Mouse (Mus musculus): ENCODE measurements around the gene Prss27. TPM values are rescaled to one million over a fixed set of nuclear protein-coding genes. Genes with fewer than 3 reads are reported as not detected.

The Prss27 gene
- polyA plus RNA-seq, 1 experiment from 2014 or later: 0.46 TPM

DNA sequence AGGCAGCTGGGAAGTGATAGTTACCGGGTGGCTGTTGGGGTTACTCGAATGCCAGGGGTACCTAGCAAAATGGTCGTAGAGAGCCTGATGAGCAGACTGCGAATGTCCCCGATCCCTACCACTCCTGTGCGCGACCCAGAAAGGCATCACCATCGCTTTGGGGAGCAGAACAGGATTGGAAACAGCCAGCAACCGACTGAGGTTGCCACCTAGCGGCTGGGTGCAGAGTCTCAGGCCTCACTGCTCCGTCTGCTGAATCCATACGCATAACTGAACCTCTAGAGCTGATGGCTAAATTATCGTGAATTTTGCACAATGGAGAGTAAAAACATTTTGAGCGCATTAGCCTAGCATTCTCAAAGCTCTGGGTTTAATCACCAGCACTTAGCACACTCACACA lies 22.2 kb upstream of the Prss27 start:
- 42% methylated on average over 14 of the region's 14 CpGs for WGBS

GRCm38 (mm10) chr17:24020696-24021095 lies 17.2 kb upstream of the Prss27 start:
- H3K4me3 ChIP-seq (ENCODE audit: low read depth, low read length): no peak overlapping the region
- no peaks in the 10 kb centered on the region for H3K9me3 ChIP-seq (ENCODE audit: control insufficient read depth, low read depth, low read length)
- no peaks in the 10 kb centered on the region for H3K36me3 ChIP-seq (ENCODE audit: control insufficient read depth, insufficient read depth, low read length)
- peak overlapping the region; percentile 96 for H3K27ac ChIP-seq (ENCODE audit: low read length)
- peak; percentile 87; the same call in 1 of the 2 replicates for ATAC-seq (ENCODE audit: insufficient number of reproducible peaks, insufficient read depth, low FRiP score, low read depth)
- WGBS: 28% methylated on average over 6 of the region's 6 CpGs
- no peak overlapping the region for H3K9ac ChIP-seq (replicated peaks; ENCODE audit: low read depth, low read length)
- H3K27me3 ChIP-seq (ENCODE audit: control insufficient read depth, insufficient read depth, low read length): no peaks in the 10 kb centered on the region
- no peak overlapping the region for H3K4me2 ChIP-seq (replicated peaks; ENCODE audit: low read depth, low read length)
- H3K4me1 ChIP-seq (ENCODE audit: control insufficient read depth, insufficient read depth, low read length): peaks cover 14% of the 10 kb centered on the region

More for the DNA sequence above, 22.2 kb upstream of the Prss27 start:
- ATAC-seq (ENCODE audit: insufficient number of reproducible peaks, insufficient read depth, low FRiP score, low read depth): no peak
- no peak overlapping the region for H3K27ac ChIP-seq (ENCODE audit: low read length)
- no peaks in the 10 kb centered on the region for H3K27me3 ChIP-seq (ENCODE audit: control insufficient read depth, insufficient read depth, low read length)
- H3K4me3 ChIP-seq (ENCODE audit: low read depth, low read length): no peak overlapping the region
- H3K9ac ChIP-seq (replicated peaks; ENCODE audit: low read depth, low read length): no peak overlapping the region
- H3K9me3 ChIP-seq (ENCODE audit: control insufficient read depth, low read depth, low read length): no peaks in the 10 kb centered on the region
- H3K4me2 ChIP-seq (replicated peaks; ENCODE audit: low read depth, low read length): no peak overlapping the region
- no peaks in the 10 kb centered on the region for H3K36me3 ChIP-seq (ENCODE audit: control insufficient read depth, insufficient read depth, low read length)
- no peaks in the 10 kb centered on the region for H3K4me1 ChIP-seq (ENCODE audit: control insufficient read depth, insufficient read depth, low read length)

- ATAC-seq (ENCODE audit: insufficient number of reproducible peaks, insufficient read depth, low FRiP score, low read depth): peak; percentile 81; the same call in 1 of the 2 replicates
- Histone ChIP-seq H3K4me3 (ENCODE audit: low read depth, low read length) (no peak overlapping the region), H3K4me2 (replicated peaks; ENCODE audit: low read depth, low read length) (peak overlapping the region; percentile 4; the same call in 1 of the 2 replicates), H3K36me3 (ENCODE audit: control insufficient read depth, insufficient read depth, low read length) (no peaks in the 10 kb centered on the region), H3K9ac (replicated peaks; ENCODE audit: low read depth, low read length) (no peak overlapping the region), H3K27ac (ENCODE audit: low read length) (peak overlapping the region; percentile 96), H3K9me3 (ENCODE audit: control insufficient read depth, low read depth, low read length) (no peaks in the 10 kb centered on the region), H3K27me3 (ENCODE audit: control insufficient read depth, insufficient read depth, low read length) (no peaks in the 10 kb centered on the region), H3K4me1 (ENCODE audit: control insufficient read depth, insufficient read depth, low read length) (peaks cover 14% of the 10 kb centered on the region)
- WGBS: 42% methylated on average over 5 of the region's 5 CpGs
Measured at GRCm38 (mm10) chr17:24021375-24022199, 16.4 kb upstream of the Prss27 start.

DNA sequence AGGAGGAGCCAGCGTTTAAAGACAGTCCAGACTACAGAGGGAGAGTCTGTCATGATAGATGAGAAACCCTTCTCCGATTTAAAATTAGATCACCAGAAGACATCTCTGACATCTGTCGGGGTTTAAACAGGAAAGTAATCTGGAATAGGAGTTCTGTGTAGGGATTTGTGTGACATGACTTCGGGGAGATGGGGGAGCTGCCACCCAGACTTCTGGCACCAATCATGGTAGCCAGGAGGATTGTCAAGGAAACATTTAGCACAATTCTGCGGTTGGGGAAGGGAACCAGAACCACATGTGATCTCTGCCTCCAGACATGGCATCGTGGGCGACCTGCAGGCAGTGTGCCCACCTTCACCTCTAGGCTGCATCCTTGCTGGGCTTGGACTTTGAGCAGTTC lies 8.5 kb upstream of the Prss27 start:
- Histone ChIP-seq H3K27me3 (ENCODE audit: control insufficient read depth, insufficient read depth, low read length) (no peaks in the 10 kb centered on the region), H3K9me3 (ENCODE audit: control insufficient read depth, low read depth, low read length) (no peaks in the 10 kb centered on the region), H3K4me1 (ENCODE audit: control insufficient read depth, insufficient read depth, low read length) (no peaks in the 10 kb centered on the region), H3K36me3 (ENCODE audit: control insufficient read depth, insufficient read depth, low read length) (no peaks in the 10 kb centered on the region), H3K9ac (replicated peaks; ENCODE audit: low read depth, low read length) (no peak overlapping the region), H3K4me3 (ENCODE audit: low read depth, low read length) (no peak overlapping the region), H3K27ac (ENCODE audit: low read length) (no peak overlapping the region), H3K4me2 (replicated peaks; ENCODE audit: low read depth, low read length) (no peak overlapping the region)
- 72% methylated on average over 7 of the region's 7 CpGs for WGBS
- no peak for ATAC-seq (ENCODE audit: insufficient number of reproducible peaks, insufficient read depth, low FRiP score, low read depth)

GRCm38 (mm10) chr17:24030551-24030950 lies 7.4 kb upstream of the Prss27 start:
- Histone ChIP-seq H3K4me1 (ENCODE audit: control insufficient read depth, insufficient read depth, low read length) (no peaks in the 10 kb centered on the region), H3K27me3 (ENCODE audit: control insufficient read depth, insufficient read depth, low read length) (no peaks in the 10 kb centered on the region), H3K27ac (ENCODE audit: low read length) (no peak overlapping the region), H3K9ac (replicated peaks; ENCODE audit: low read depth, low read length) (no peak overlapping the region), H3K9me3 (ENCODE audit: control insufficient read depth, low read depth, low read length) (no peaks in the 10 kb centered on the region), H3K4me2 (replicated peaks; ENCODE audit: low read depth, low read length) (no peak overlapping the region), H3K4me3 (ENCODE audit: low read depth, low read length) (no peak overlapping the region), H3K36me3 (ENCODE audit: control insufficient read depth, insufficient read depth, low read length) (no peaks in the 10 kb centered on the region)
- WGBS: 85% methylated on average over 17 of the region's 22 CpGs
- ATAC-seq (ENCODE audit: insufficient number of reproducible peaks, insufficient read depth, low FRiP score, low read depth): no peak

DNA sequence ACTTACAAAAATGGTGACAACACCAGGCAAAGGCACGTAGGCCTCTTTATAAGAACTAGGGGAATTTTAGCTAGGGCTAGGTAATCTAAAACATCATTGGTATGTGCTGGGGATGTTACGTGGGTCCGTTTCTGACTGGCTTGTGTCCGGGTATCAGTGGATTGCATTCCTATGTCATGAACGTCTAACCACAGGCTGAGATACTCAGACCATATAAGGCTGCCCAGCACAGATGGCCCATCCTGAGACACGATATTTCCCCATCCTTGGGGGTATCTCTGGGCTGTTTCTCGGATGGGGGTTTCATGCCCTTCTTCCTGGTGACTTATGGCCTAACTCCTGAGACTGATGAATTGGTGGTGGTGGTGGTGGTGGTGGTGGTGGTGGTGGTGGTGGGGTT lies 2.9 kb upstream of the Prss27 start:
- Histone ChIP-seq H3K36me3 (ENCODE audit: control insufficient read depth, insufficient read depth, low read length) (no peaks in the 10 kb centered on the region), H3K9ac (replicated peaks; ENCODE audit: low read depth, low read length) (no peak overlapping the region), H3K9me3 (ENCODE audit: control insufficient read depth, low read depth, low read length) (no peaks in the 10 kb centered on the region), H3K4me3 (ENCODE audit: low read depth, low read length) (no peak overlapping the region), H3K27me3 (ENCODE audit: control insufficient read depth, insufficient read depth, low read length) (no peaks in the 10 kb centered on the region), H3K4me2 (replicated peaks; ENCODE audit: low read depth, low read length) (no peak overlapping the region), H3K4me1 (ENCODE audit: control insufficient read depth, insufficient read depth, low read length) (no peaks in the 10 kb centered on the region), H3K27ac (ENCODE audit: low read length) (no peak overlapping the region)
- ATAC-seq (ENCODE audit: insufficient number of reproducible peaks, insufficient read depth, low FRiP score, low read depth): no peak
- 70% methylated on average over 7 of the region's 7 CpGs for WGBS

- H3K4me2 ChIP-seq (replicated peaks; ENCODE audit: low read depth, low read length): no peak overlapping the region
- no peak overlapping the region for H3K4me3 ChIP-seq (ENCODE audit: low read depth, low read length)
- ATAC-seq (ENCODE audit: insufficient number of reproducible peaks, insufficient read depth, low FRiP score, low read depth): no peak
- no peak overlapping the region for H3K27ac ChIP-seq (ENCODE audit: low read length)
- 64% methylated on average over 6 of the region's 6 CpGs for WGBS
- H3K9me3 ChIP-seq (ENCODE audit: control insufficient read depth, low read depth, low read length): no peaks in the 10 kb centered on the region
- H3K9ac ChIP-seq (replicated peaks; ENCODE audit: low read depth, low read length): no peak overlapping the region
- no peaks in the 10 kb centered on the region for H3K4me1 ChIP-seq (ENCODE audit: control insufficient read depth, insufficient read depth, low read length)
- H3K27me3 ChIP-seq (ENCODE audit: control insufficient read depth, insufficient read depth, low read length): no peaks in the 10 kb centered on the region
- no peaks in the 10 kb centered on the region for H3K36me3 ChIP-seq (ENCODE audit: control insufficient read depth, insufficient read depth, low read length)
Measured at GRCm38 (mm10) chr17:24036954-24037353, 990 bp upstream of the Prss27 start.

DNA sequence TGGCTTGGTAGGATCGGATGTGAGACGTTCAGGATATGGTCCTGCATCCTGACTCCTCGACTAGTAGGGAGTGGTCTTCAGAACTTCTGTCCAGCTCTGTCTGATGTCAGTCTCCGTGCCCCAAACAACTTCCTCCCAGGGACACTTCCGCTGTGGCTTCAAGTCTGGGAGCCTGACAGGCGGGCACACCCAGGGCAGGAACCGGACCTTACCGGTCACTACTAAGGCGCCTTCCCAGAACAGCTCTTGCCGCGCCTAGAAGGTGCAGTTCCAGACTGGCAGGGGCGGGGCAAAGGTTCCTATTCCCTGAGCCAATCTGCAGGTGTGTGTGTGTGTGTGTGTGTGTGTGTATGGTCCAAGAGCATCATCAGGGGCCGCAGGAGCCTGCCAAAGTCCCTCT lies 584 bp upstream of the Prss27 start:
- H3K9me3 ChIP-seq (ENCODE audit: control insufficient read depth, low read depth, low read length): no peaks in the 10 kb centered on the region
- H3K27me3 ChIP-seq (ENCODE audit: control insufficient read depth, insufficient read depth, low read length): no peaks in the 10 kb centered on the region
- 77% methylated on average over 13 of the region's 13 CpGs for WGBS
- H3K4me3 ChIP-seq (ENCODE audit: low read depth, low read length): no peak overlapping the region
- peak; percentile 24 for ATAC-seq (ENCODE audit: insufficient number of reproducible peaks, insufficient read depth, low FRiP score, low read depth)
- no peak overlapping the region for H3K4me2 ChIP-seq (replicated peaks; ENCODE audit: low read depth, low read length)
- no peak overlapping the region for H3K27ac ChIP-seq (ENCODE audit: low read length)
- no peaks in the 10 kb centered on the region for H3K4me1 ChIP-seq (ENCODE audit: control insufficient read depth, insufficient read depth, low read length)
- H3K9ac ChIP-seq (replicated peaks; ENCODE audit: low read depth, low read length): no peak overlapping the region
- H3K36me3 ChIP-seq (ENCODE audit: control insufficient read depth, insufficient read depth, low read length): no peaks in the 10 kb centered on the region

DNA sequence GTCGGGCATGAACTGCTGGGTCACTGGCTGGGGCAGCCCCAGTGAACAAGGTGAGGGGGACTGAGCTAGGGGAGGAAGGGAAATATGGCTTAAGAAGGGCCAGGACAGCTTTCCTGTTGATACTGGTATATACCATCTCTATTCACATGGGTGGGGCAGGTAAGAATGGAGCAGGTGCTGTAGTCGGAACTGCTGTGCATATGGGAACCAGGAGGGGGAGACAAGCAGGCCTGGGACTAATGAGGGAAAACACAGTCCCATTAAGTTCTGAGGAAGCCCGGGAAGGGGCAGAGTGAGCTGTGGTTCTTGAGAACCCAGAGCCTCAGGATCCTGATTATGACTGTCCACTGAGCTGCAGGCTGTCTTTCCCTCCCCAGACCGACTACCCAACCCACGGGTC lies 6.5 kb downstream of the Prss27 start:
- WGBS: 61% methylated on average over 5 of the region's 5 CpGs

More for the DNA sequence above, 6.5 kb downstream of the Prss27 start:
- no peaks in the 10 kb centered on the region for H3K27me3 ChIP-seq (ENCODE audit: control insufficient read depth, insufficient read depth, low read length)
- no peak overlapping the region for H3K4me3 ChIP-seq (ENCODE audit: low read depth, low read length)
- H3K4me2 ChIP-seq (replicated peaks; ENCODE audit: low read depth, low read length): no peak overlapping the region
- H3K36me3 ChIP-seq (ENCODE audit: control insufficient read depth, insufficient read depth, low read length): peaks cover 19% of the 10 kb centered on the region; the same call in 1 of the 2 replicates
- H3K9me3 ChIP-seq (ENCODE audit: control insufficient read depth, low read depth, low read length): no peaks in the 10 kb centered on the region
- H3K9ac ChIP-seq (replicated peaks; ENCODE audit: low read depth, low read length): no peak overlapping the region
- H3K27ac ChIP-seq (ENCODE audit: low read length): no peak overlapping the region
- no peak for ATAC-seq (ENCODE audit: insufficient number of reproducible peaks, insufficient read depth, low FRiP score, low read depth)
- no peaks in the 10 kb centered on the region for H3K4me1 ChIP-seq (ENCODE audit: control insufficient read depth, insufficient read depth, low read length)
